Mouse (Mus musculus) fibroblast of lung, adult 2 months (primary cell): ENCODE results near the gene Ttll5.

Experiments used
- DNase-seq: peaks from one replicate; pipeline ENCODE4 v3.0.0-alpha.2; 2011; ENCODE audit warnings: low read depth

Ttll5 gene

GRCm38 (mm10) chr12:86097781-86098180, 273.3 kb downstream of the Ttll5 start:
- no peak for DNase-seq

GRCm38 (mm10) chr12:86100711-86101110, 276.3 kb downstream of the Ttll5 start:
- DNase-seq, result no peak

- DNase-seq, result no peak
These were observed 278.2 kb downstream of the Ttll5 start for GRCm38 (mm10) chr12:86102686-86103085.

- DNase-seq, result no peak
These were observed 278.9 kb downstream of the Ttll5 start for GRCm38 (mm10) chr12:86103391-86103790.

- no peak for DNase-seq
These were observed 279.4 kb downstream of the Ttll5 start for GRCm38 (mm10) chr12:86103852-86104251.

- no peak for DNase-seq
These were observed 279.8 kb downstream of the Ttll5 start for GRCm38 (mm10) chr12:86104297-86104696.

- DNase-seq, result no peak
These were observed 281.1 kb downstream of the Ttll5 start for GRCm38 (mm10) chr12:86105546-86105945.

GRCm38 (mm10) chr12:86106086-86106485, 281.6 kb downstream of the Ttll5 start:
- no peak for DNase-seq

GRCm38 (mm10) chr12:86107645-86108044, 283.2 kb downstream of the Ttll5 start:
- DNase-seq, result no peak

- DNase-seq, result no peak
These were observed 285.1 kb downstream of the Ttll5 start for GRCm38 (mm10) chr12:86109531-86109930.

GRCm38 (mm10) chr12:86110637-86111036, 286.2 kb downstream of the Ttll5 start:
- DNase-seq, result no peak
